Mouse (Mus musculus): ENCODE measurements around the gene Tbccd1.
"Not testable (repeated sequence)": the region's sequence is repeated elsewhere in the genome, so short reads cannot be mapped to it uniquely, and the experiment has no call there.

The Tbccd1 gene

DNA sequence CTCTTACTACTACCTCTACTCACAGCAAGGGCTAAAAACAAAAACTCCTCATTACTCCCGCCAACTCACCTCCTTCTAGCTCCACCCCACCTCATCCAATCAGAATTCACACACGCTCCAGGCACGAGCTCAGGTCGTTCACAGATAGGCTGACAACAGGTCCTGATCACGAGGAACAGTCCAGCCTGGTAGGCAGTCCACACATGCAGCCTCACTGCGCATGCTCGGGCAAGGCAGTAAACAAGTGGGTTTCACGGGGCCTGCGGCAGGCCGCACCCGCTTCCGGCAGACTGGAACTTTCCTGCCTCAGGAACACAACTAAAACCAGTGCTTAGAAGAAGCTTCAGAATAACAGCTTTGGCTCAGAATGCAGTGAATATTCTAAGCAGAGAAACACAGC, 79.2 kb downstream of the Tbccd1 start:
- DNase-seq: not testable (repeated sequence)

DNA sequence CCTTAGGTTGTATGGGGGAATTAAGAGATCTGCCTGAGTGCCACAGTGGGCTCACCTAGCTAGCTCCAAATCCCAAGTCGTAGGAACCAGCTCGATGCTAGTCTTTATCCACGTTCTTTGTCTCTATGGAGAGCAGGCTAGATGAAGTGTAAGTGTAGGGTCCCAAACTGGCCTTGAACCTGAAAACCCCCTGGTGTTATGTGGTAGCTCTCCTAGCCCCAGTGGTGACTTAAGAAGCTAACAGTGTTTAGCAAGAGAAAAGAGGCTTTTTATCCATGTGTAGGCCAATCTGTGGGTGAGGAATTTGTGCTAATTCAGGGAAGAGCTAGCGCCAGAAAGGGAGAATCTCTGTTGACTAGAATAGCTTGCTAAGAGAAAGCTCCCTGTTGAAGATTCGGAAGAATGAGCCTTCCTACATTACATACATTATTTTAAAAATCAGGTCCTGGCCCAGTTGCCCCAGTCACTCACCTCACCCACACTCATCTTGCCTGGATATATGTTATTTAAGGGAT, 81.9 kb downstream of the Tbccd1 start:
- DNase-seq: no peak

DNA sequence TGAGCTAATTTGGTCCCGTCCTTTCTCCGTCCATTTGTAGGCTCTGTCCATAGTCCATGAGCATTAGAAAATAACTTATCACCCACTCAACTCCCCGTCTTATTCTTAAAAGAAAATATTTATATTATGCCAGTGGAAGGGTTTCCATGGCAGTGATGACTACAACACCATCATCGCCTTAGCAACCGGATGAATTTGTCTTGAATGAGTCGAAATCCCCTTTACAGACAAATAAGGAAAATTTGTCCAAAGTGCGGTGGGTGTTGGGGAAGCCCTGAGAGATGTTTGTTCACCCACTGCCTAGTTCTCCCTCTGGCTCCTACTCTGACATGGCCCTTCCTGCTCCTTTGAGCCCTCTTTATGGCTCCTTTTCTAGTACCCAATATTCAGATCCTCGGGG, 88.8 kb downstream of the Tbccd1 start:
- DNase-seq: no peak

DNA sequence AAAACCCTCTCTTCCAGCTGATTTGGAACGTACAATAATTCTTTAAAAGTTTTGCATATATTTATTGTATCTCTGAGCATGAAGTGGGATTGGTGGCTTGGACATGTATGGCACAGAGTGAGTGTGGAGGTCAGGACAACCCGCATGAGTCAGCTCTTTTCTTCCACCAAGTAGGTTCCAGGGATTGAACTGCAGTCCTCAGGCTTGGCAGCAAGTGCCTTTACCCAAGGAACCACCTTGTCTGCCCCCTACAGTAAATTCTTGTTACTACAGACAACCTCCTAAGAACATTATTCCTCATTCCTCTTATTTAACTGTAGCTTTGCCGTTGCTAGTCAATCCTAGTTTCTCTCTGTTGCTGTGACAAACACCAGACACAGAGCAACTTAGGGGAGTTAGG, 90.1 kb downstream of the Tbccd1 start:
- no peak for DNase-seq

DNA sequence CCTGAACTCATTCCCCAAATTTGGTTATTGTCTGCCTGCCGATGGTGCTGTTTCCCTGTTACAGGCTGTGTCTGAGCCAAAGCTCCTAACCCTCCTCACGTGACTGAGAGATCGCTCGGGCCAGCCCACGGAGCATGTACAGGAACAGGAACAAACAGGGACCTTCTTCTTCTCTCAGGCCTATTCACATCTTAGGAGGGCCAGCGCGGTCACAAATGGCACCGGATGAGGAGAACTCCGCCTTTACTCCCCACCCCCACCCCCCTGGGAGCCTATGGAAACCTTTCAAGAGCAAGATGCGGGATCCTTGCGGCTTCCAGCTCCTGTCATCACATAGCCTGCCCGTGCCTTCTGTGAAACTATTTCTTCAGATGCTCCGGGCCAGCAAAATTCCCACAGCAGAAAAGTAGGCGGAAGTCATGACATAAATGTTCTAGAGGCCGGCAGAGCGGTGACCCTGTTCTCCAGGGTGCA, 90.7 kb downstream of the Tbccd1 start:
- DNase-seq: peak; percentile 57

DNA sequence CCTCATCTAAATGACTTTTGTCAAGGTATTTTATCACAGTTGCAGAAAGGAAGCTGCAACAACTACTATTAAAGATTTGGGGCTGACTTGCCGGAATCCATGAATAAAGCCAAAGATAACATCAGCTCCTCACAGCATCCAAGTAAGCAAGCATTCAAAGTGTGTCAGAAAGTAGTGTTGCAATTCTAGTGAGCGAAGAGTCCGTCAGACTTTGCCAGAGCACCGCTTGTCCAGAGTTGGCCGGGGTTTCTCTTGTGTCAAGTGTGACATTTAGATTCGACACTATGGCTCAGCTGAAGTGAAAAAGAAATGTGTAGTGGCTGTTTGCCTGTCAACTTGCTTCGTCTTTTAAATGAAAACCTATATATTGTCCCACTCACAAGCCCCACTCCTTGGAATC, 91.9 kb downstream of the Tbccd1 start:
- no peak for DNase-seq
